Comparison of ENCODE assay signal across 7 mouse cellular contexts in the genomic region with DNA sequence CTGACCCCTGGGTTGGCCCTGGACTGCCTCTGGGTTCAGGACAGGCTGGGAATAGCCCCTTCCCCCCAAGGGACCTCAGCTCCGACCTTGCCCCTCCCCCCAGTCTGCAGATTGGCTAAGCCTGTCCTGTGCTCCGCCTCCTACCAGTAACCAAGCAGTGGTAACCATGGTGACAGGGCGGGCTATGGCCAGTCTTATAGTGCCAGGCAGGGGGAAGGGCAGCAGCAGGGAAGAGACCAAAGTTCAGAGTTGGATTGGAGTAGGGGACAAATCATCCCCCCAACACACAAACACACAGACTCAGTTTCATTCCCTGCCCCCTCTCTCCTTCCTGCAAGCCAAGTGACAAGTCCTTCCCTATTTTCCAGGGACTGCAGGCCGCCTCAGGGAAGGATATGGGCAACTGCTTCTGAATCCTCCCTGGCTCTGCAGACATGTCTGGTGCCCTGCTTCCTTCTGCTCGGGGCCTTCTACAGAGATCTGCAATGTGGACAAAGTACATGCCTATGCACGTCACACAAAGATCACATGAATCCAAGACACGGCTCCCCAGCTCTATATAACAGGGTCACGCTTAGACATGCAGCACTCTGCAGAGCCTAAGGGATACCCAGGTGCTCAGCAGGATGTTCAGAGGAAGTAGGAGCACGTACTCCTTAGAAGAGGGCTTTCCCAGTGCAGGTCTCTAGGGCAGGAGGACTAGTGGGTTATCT. TPM values are rescaled to one million over a fixed set of nuclear protein-coding genes. Genes with fewer than 3 reads are reported as not detected.
DNase-seq lines count a peak whose midpoint lies in the region; ATAC-seq and TF ChIP-seq lines count a peak whose summit lies in the region.

No protein-coding gene starts in this region.

- peaks cover 91% of the 10 kb centered on the region for H3K4me1 ChIP-seq in kidney, embryonic 15.5 days
- H3K4me1 ChIP-seq in limb, embryonic 14.5 days (ENCODE audit: control insufficient read depth, insufficient read depth, low read length) = peaks cover 10% of the 10 kb centered on the region
- H3K4me1 ChIP-seq in midbrain, embryonic 16.5 days (ENCODE audit: control insufficient read depth, insufficient read depth, low read length) = peaks cover 45% of the 10 kb centered on the region

- no peaks in the 10 kb centered on the region for H3K27me3 ChIP-seq in kidney, embryonic 15.5 days
- no peaks in the 10 kb centered on the region for H3K27me3 ChIP-seq in limb, embryonic 14.5 days (ENCODE audit: control insufficient read depth, insufficient read depth, low read length)
- H3K27me3 ChIP-seq in midbrain, embryonic 16.5 days (ENCODE audit: control insufficient read depth, insufficient read depth, low read depth, low read length) = no peaks in the 10 kb centered on the region

- H3K27ac ChIP-seq in kidney, embryonic 15.5 days = peak overlapping the region; percentile 92
- H3K27ac ChIP-seq in limb, embryonic 14.5 days (replicated peaks; ENCODE audit: low read depth, low read length) = 0 out of 2 replicates have a peak overlapping the region, but pooled peaks have one; percentile 19
- H3K27ac ChIP-seq in midbrain, embryonic 16.5 days (ENCODE audit: low read length) = peak overlapping the region; percentile 89

- DNase-seq in MN1 (ENCODE audit: low spot score) = peak; percentile 81
- peak; percentile 70 for DNase-seq in brain, embryonic 18.5 days (ENCODE audit: low read depth, low spot score)
- DNase-seq in frontal cortex, postnatal 10 days (ENCODE audit: low spot score in 2 of 2) = peak; percentile 76 to 84
- peak; percentile 69 for DNase-seq in limb, embryonic 14.5 days (ENCODE audit: low spot score)

- 24% methylated on average over 9 of the region's 9 CpGs for WGBS in kidney, embryonic 15.5 days
- WGBS in limb, embryonic 14.5 days = 34% methylated on average over 9 of the region's 9 CpGs
- WGBS in midbrain, embryonic 16.5 days = 11% methylated on average over 9 of the region's 9 CpGs

- ATAC-seq in kidney, embryonic 15.5 days (replicated peaks; ENCODE audit: low FRiP score) = peak; percentile 93
- ATAC-seq in limb, embryonic 14.5 days (ENCODE audit: low FRiP score, low read depth) = peak; percentile 75; the same call in 1 of the 2 replicates
- peak; percentile 93 for ATAC-seq in midbrain, embryonic 16.5 days
- ATAC-seq in erythroid progenitor cell, adult 5-6 weeks (replicated peaks; ENCODE audit: low FRiP score, poor library complexity, severe bottlenecking) = no peak

- 0 out of 2 replicates have a peak overlapping the region, but pooled peaks have one; percentile 7 for H3K9ac ChIP-seq in kidney, embryonic 15.5 days
- H3K9ac ChIP-seq in limb, embryonic 14.5 days (ENCODE audit: low read depth, low read length, severe bottlenecking) = no peak overlapping the region; the same call in 1 of the 2 replicates
- peak overlapping the region; percentile 50 for H3K9ac ChIP-seq in midbrain, embryonic 16.5 days (ENCODE audit: low read depth, low read length)

- peak overlapping the region; percentile 29 for H3K4me2 ChIP-seq in kidney, embryonic 15.5 days
- H3K4me2 ChIP-seq in limb, embryonic 14.5 days (replicated peaks; ENCODE audit: low read depth, low read length, severe bottlenecking) = no peak overlapping the region
- H3K4me2 ChIP-seq in midbrain, embryonic 16.5 days (ENCODE audit: low read length) = peak overlapping the region; percentile 38

- H3K36me3 ChIP-seq in kidney, embryonic 15.5 days = peaks cover 35% of the 10 kb centered on the region
- H3K36me3 ChIP-seq in limb, embryonic 14.5 days (ENCODE audit: control insufficient read depth, insufficient read depth, low read length) = peaks cover 56% of the 10 kb centered on the region
- H3K36me3 ChIP-seq in midbrain, embryonic 16.5 days (ENCODE audit: control insufficient read depth, insufficient read depth, low read length) = no peaks in the 10 kb centered on the region; the same call in 1 of the 2 replicates

- no peaks in the 10 kb centered on the region for H3K9me3 ChIP-seq in kidney, embryonic 15.5 days (replicated peaks)
- no peaks in the 10 kb centered on the region for H3K9me3 ChIP-seq in limb, embryonic 14.5 days (ENCODE audit: control insufficient read depth, low read length)
- H3K9me3 ChIP-seq in midbrain, embryonic 16.5 days (replicated peaks; ENCODE audit: control insufficient read depth, low read length, poor library complexity, severe bottlenecking) = no peaks in the 10 kb centered on the region

- no peak for TF ChIP-seq POLR2A in limb, embryonic 14.5 days (IDR thresholded peaks at IDR 0.05; ENCODE audit: borderline replicate concordance, extremely low read depth, insufficient read depth, insufficient read length)

- H3K4me3 ChIP-seq in kidney, embryonic 15.5 days (replicated peaks) = no peak overlapping the region
- H3K4me3 ChIP-seq in limb, embryonic 14.5 days (replicated peaks; ENCODE audit: low read length) = no peak overlapping the region
- H3K4me3 ChIP-seq in midbrain, embryonic 16.5 days (ENCODE audit: low read depth, low read length) = no peak overlapping the region

RNA-seq across cellular contexts. Expression of a gene that starts 14.5 kb away (rescaled TPM):
- polyA plus RNA-seq in kidney, embryonic 15.5 days (2015; fragmentation: Nextera tagmentation; extraction: Ambion mirVana) = 64.2 and 64.4 TPM in 2 replicates
- 85.0 and 108 TPM in 2 replicates for polyA plus RNA-seq in limb, embryonic 14.5 days (2012; rRNA removed)
- 71.9 and 78.1 TPM in 2 replicates for polyA plus RNA-seq in limb, embryonic 14.5 days (2014; fragmentation: Nextera tagmentation; extraction: Ambion mirVana)
- polyA plus RNA-seq in midbrain, embryonic 16.5 days (2015; fragmentation: Nextera tagmentation; extraction: Ambion mirVana) = 78.9 and 85.5 TPM in 2 replicates
- total RNA-seq in erythroid progenitor cell, adult 5-6 weeks (2015; ENCODE audit: low replicate concordance) = 0.84 TPM in 1 of 2 replicates, not detected in the other
- total RNA-seq in erythroid progenitor cell, adult 5-6 weeks (2017; ENCODE audit: low replicate concordance) = 0.13 TPM in 1 of 2 replicates, not detected in the other

Comparison
In these comparisons a context has a peak if more than half of its experiments do, and no peak if none do; other contexts are left out.
1. H3K27ac ChIP-seq: peak in every context shown above with its lines; median percentile 92 in kidney, embryonic 15.5 days; 89 in midbrain, embryonic 16.5 days; 19 in limb, embryonic 14.5 days.